Mouse (Mus musculus): Measurements from ENCODE around the gene Gm10271.
A peak's percentile ranks its signal among the peaks of the same experiment; 100 is the strongest.

- peak; percentile 27; the same call in 1 of the 2 replicates for TF ChIP-seq CTCF (IDR thresholded peaks at IDR 0.05; ENCODE audit: extremely low read depth, insufficient read depth, low read length)
- TF ChIP-seq POLR2A (IDR thresholded peaks at IDR 0.05; ENCODE audit: extremely low read depth, insufficient read depth, low read length) = no peak
These were observed 29.4 kb downstream of the Gm10271 start for GRCm38 (mm10) chr10:116943025-116943424.
